Mouse (Mus musculus) Muller cell, postnatal 12 days (primary cell): ENCODE measurements around the gene C1qa.

Experiments used
- DNase-seq: peaks from one replicate; pipeline ENCODE4 v3.0.0-alpha.2; 2015; ENCODE audit errors: inconsistent ontology term

The C1qa gene

GRCm38 (mm10) chr4:136898637-136899036, at the start of gene C1qa:
TSS of gene C1qa (minus strand) at chr4:136898803.
- DNase-seq, result no peak

- no peak for DNase-seq
These were observed 46.8 kb upstream of the C1qa start for GRCm38 (mm10) chr4:136945397-136945796.

GRCm38 (mm10) chr4:136944558-136945350, 46.2 kb upstream of the C1qa start:
- DNase-seq, result no peak

GRCm38 (mm10) chr4:136943175-136943574, 44.6 kb upstream of the C1qa start:
- DNase-seq, result no peak

GRCm38 (mm10) chr4:136942761-136943160, 44.2 kb upstream of the C1qa start:
- DNase-seq, result no peak

GRCm38 (mm10) chr4:136937935-136938334, 39.3 kb upstream of the C1qa start:
- DNase-seq, result no peak

- no peak for DNase-seq
These were observed 38.7 kb upstream of the C1qa start for GRCm38 (mm10) chr4:136937344-136937743.

- no peak for DNase-seq
These were observed 36.4 kb upstream of the C1qa start for GRCm38 (mm10) chr4:136934746-136935613.

GRCm38 (mm10) chr4:136930474-136930873, 31.9 kb upstream of the C1qa start:
- no peak for DNase-seq

GRCm38 (mm10) chr4:136928928-136929327, 30.3 kb upstream of the C1qa start:
- peak; percentile 29 for DNase-seq

GRCm38 (mm10) chr4:136925804-136926203, 27.2 kb upstream of the C1qa start:
- DNase-seq, result no peak

GRCm38 (mm10) chr4:136924529-136924928, 25.9 kb upstream of the C1qa start:
- DNase-seq, result peak; percentile 77

GRCm38 (mm10) chr4:136919526-136919925, 20.9 kb upstream of the C1qa start:
- no peak for DNase-seq

GRCm38 (mm10) chr4:136918834-136919233, 20.2 kb upstream of the C1qa start:
- DNase-seq, result no peak

GRCm38 (mm10) chr4:136917165-136917524, 18.5 kb upstream of the C1qa start:
- DNase-seq, result no peak

GRCm38 (mm10) chr4:136916359-136917164, 18.0 kb upstream of the C1qa start:
- no peak for DNase-seq

GRCm38 (mm10) chr4:136912841-136913240, 14.2 kb upstream of the C1qa start:
- DNase-seq, result no peak

GRCm38 (mm10) chr4:136911804-136912203, 13.2 kb upstream of the C1qa start:
- DNase-seq, result no peak

GRCm38 (mm10) chr4:136911211-136911646, 12.6 kb upstream of the C1qa start:
- DNase-seq, result no peak

GRCm38 (mm10) chr4:136907809-136908208, 9.2 kb upstream of the C1qa start:
- DNase-seq, result peak; percentile 27

GRCm38 (mm10) chr4:136907033-136907432, 8.4 kb upstream of the C1qa start:
- DNase-seq, result peak; percentile 42
